Mouse (Mus musculus): ENCODE measurements around the gene Zfp628.

DNA sequence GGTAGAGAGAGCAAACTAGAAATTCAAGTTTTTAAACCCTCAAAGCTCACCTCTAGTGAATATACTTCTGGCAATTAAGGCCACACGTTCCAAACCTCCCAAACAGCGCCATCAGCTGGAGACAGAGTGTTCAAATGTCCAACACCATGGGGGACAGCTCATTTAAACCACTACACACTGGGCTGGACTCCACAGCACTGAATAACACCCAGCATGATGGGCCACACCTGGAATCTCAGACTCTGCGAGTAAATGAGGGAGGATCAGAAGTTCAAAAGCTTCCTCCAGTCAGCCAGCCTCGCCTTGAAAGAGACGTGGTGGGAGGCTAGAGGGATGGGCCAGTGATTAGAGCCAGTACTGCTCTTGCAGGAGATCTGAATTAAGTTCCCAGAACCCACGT, 44.9 kb upstream of the Zfp628 start, which contains the start of gene Isoc2b:
- TF ChIP-seq CTCF (IDR thresholded peaks at IDR 0.05; ENCODE audit: borderline replicate concordance, insufficient read depth, low read depth, low read length) (no peak), POLR2A (IDR thresholded peaks at IDR 0.05; ENCODE audit: borderline replicate concordance, insufficient read depth, low read length) (no peak)

All from cerebellum, adult 2 months (tissue).